Mouse (Mus musculus) embryonic facial prominence, embryonic 11.5 days (tissue): ENCODE results near the gene Slc44a5. TPM values are rescaled to one million over a fixed set of nuclear protein-coding genes. Genes with fewer than 3 reads are reported as not detected.

Experiments used
- ATAC-seq: fragments of 200-750 bp; cut with Nextera tagmentation; replicated peaks from 2 replicates; pipeline ENCODE4 v1.8.0; 2017; ENCODE audit warnings: low read depth; ENCODE audit not compliant: insufficient number of reproducible peaks, low FRiP score, low TSS enrichment
- DNase-seq: peaks from one replicate; pipeline ENCODE4 v3.0.0-alpha.2; 2015; ENCODE audit warnings: low spot score
- H3K27ac ChIP-seq: fragments of 300-500 bp; sonication (generic); replicated peaks from 2 replicates; pipeline ENCODE4 v1.5.1; 2014; ENCODE audit warnings: mild to moderate bottlenecking, low read depth, low read length, control low read depth
- H3K27me3 ChIP-seq: fragments of 300-500 bp; sonication (generic); 2 replicates; pipeline ENCODE4 v1.6.1; 2014; ENCODE audit warnings: mild to moderate bottlenecking, low read length, moderate library complexity, mixed read lengths; ENCODE audit not compliant: control insufficient read depth, insufficient read depth
- H3K36me3 ChIP-seq: fragments of 300-500 bp; sonication (generic); replicated peaks from 2 replicates; pipeline ENCODE4 v1.6.1; 2014; ENCODE audit warnings: low read depth, mild to moderate bottlenecking, low read length, moderate library complexity, mixed read lengths; ENCODE audit not compliant: control insufficient read depth, insufficient read depth
- H3K4me1 ChIP-seq: fragments of 300-500 bp; sonication (generic); 2 replicates; pipeline ENCODE4 v1.6.1; 2014; ENCODE audit warnings: low read length, mixed read lengths; ENCODE audit not compliant: control insufficient read depth, insufficient read depth
- H3K4me2 ChIP-seq: fragments of 300-500 bp; sonication (generic); 2 replicates; pipeline ENCODE4 v1.6.1; 2014; ENCODE audit warnings: low read depth, mild to moderate bottlenecking, control low read depth, low read length, moderate library complexity
- H3K4me3 ChIP-seq: fragments of 300-500 bp; sonication (generic); 2 replicates; pipeline ENCODE4 v1.5.1; 2014; ENCODE audit warnings: low read depth, low read length, control low read depth
- H3K9ac ChIP-seq: fragments of 300-500 bp; sonication (generic); replicated peaks from 2 replicates; pipeline ENCODE4 v1.6.1; 2014; ENCODE audit warnings: mild to moderate bottlenecking, control low read depth, low read length
- H3K9me3 ChIP-seq: fragments of 300-500 bp; sonication (generic); replicated peaks from 2 replicates; pipeline ENCODE4 v1.6.1; 2016; ENCODE audit warnings: mild to moderate bottlenecking, low read length, inconsistent platforms, mixed read lengths; ENCODE audit not compliant: control insufficient read depth
- WGBS: fragments of 180-500 bp; shearing (Covaris S2); extraction: QIAGEN DNeasy Blood & Tissue Kit; methylation state at CpG from one replicate; pipeline ENCODE4 v1.1.7; 2014; 5-methylcytosine and 5-hydroxymethylcytosine counted together
- polyA plus RNA-seq: library from polyadenylated mRNA; unstranded; fragments of >200 nt; fragmentation: Nextera tagmentation; extraction: Ambion mirVana; gene quantifications from 2 replicates; pipeline ENCODE4 v1.2.1, GENCODE M21; 2014

Slc44a5 gene
- polyA plus RNA-seq, 1 experiment from 2014 or later: 1.3 TPM

- H3K36me3 ChIP-seq: no peaks in the 10 kb centered on the region
- WGBS: 76% methylated on average over 5 of the region's 5 CpGs
- H3K27me3 ChIP-seq: no peaks in the 10 kb centered on the region
- no peak overlapping the region for H3K4me3 ChIP-seq
- H3K9me3 ChIP-seq: no peaks in the 10 kb centered on the region
- ATAC-seq (no peak), DNase-seq (no peak)
- H3K4me1 ChIP-seq: no peaks in the 10 kb centered on the region
- H3K27ac ChIP-seq: no peak overlapping the region
- no peak overlapping the region for H3K4me2 ChIP-seq
- H3K9ac ChIP-seq: no peak overlapping the region
Observed at GRCm38 (mm10) chr3:154292126-154292525, 318.9 kb downstream of the Slc44a5 start.

- Histone ChIP-seq H3K27ac (no peak overlapping the region), H3K9me3 (no peaks in the 10 kb centered on the region), H3K4me1 (no peaks in the 10 kb centered on the region), H3K27me3 (no peaks in the 10 kb centered on the region), H3K36me3 (no peaks in the 10 kb centered on the region), H3K4me3 (no peak overlapping the region), H3K9ac (no peak overlapping the region), H3K4me2 (no peak overlapping the region)
- no peak for DNase-seq
- WGBS: 78% methylated on average over 9 of the region's 9 CpGs
- no peak for ATAC-seq
Observed at GRCm38 (mm10) chr3:154293839-154294490, 320.7 kb downstream of the Slc44a5 start.

DNA sequence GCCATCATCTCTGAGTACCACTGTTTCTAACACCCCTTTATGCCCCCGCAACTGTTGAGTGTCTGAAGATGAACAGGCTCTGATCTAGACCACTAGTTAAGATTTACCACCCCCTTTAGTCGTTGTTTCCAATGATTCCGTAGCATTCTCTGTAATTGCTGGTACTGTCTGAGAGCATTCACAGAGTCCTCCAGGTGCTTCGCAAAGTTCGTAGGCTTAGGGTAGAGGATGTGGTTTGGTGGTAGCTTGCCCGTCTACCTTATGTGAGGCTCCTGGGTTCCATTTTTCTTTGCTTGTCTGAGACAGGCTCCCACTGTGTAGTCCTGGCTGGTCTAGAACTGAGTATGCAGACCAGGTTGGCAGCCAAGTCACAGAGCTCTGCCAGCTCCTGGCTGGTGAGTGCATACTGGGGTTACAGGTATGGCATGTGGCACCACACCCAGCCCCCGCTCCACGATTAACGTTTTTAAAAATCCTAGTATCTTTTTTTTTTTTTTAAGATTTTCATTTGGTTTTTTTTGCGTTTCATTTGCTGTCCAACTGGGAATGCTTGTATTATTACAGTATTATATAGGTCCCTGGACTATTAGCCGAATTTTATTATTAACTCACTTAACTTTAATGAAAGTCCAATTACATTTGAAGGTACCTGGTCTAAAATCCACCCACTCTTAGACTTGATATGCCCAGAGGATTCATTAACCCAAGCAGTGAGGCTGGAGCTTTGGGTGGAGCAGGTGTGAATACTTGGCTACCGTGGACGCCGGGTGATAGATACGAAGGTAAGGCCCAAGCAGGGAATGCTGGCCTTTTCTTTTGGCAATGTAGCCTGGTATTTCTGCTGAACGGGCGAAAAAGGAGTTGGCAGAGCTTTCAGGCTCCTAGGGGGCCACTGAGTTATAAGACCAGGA is 321.9 kb downstream of the Slc44a5 start:
- Histone ChIP-seq H3K9me3 (no peaks in the 10 kb centered on the region), H3K36me3 (no peaks in the 10 kb centered on the region), H3K4me2 (no peak overlapping the region), H3K4me3 (no peak overlapping the region), H3K4me1 (no peaks in the 10 kb centered on the region), H3K9ac (no peak overlapping the region), H3K27ac (no peak overlapping the region), H3K27me3 (no peaks in the 10 kb centered on the region)
- 91% methylated on average over 17 of the region's 17 CpGs for WGBS
- DNase-seq: no peak
- ATAC-seq: no peak

DNA sequence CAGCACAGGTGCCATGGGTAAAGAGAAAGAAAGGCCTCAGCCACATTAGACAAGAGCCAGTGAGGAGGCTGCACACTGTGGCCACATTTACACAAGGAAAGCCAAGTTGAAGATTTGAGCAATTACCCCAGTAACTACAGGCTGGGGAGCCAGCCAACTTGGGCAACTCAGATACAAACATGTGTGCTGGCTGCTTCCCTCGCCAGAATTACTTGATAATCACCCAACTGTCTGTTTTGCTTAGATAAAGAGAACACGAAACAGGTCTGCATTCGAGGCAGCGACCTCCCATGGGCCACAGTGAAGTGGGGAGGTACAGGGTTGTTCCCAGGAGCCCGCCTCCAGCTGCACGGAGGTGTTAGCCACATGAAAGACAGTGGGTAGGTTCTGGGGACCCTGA is 324.3 kb downstream of the Slc44a5 start:
- H3K4me1 ChIP-seq: no peaks in the 10 kb centered on the region
- WGBS: 67% methylated on average over 6 of the region's 6 CpGs
- H3K27me3 ChIP-seq: no peaks in the 10 kb centered on the region
- H3K4me2 ChIP-seq: no peak overlapping the region
- no peak overlapping the region for H3K27ac ChIP-seq
- H3K9me3 ChIP-seq: no peaks in the 10 kb centered on the region
- no peaks in the 10 kb centered on the region for H3K36me3 ChIP-seq
- no peak for DNase-seq
- no peak overlapping the region for H3K9ac ChIP-seq
- no peak overlapping the region for H3K4me3 ChIP-seq
- ATAC-seq: no peak

DNA sequence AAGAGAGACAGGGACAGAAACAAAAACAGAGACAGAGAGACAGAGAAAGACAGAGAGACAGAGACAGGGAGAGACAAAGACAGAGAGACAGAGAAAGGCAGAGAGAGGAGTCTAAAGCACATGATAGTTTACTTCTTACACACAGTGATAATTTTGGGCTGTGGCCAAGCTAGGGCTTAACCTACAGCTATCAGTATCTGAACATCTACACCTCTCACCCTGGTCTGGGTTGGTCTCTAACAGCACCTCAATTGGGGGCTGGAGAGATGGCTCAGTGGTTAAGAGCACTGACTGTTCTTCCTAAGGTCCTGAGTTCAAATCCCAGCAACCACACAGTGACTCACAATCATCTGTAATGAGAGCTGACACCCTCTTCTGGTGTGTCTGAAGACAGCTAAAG is 325.3 kb downstream of the Slc44a5 start:
- Histone ChIP-seq H3K4me2 (no peak overlapping the region), H3K27me3 (no peaks in the 10 kb centered on the region), H3K9ac (no peak overlapping the region), H3K27ac (no peak overlapping the region), H3K4me1 (no peaks in the 10 kb centered on the region), H3K9me3 (no peaks in the 10 kb centered on the region), H3K4me3 (no peak overlapping the region), H3K36me3 (no peaks in the 10 kb centered on the region)
- no peak for ATAC-seq
- DNase-seq: no peak

- Histone ChIP-seq H3K36me3 (no peaks in the 10 kb centered on the region), H3K4me3 (no peak overlapping the region), H3K9me3 (no peaks in the 10 kb centered on the region), H3K27me3 (no peaks in the 10 kb centered on the region), H3K4me1 (no peaks in the 10 kb centered on the region), H3K27ac (no peak overlapping the region), H3K9ac (no peak overlapping the region), H3K4me2 (no peak overlapping the region)
- WGBS: 96% methylated on average over 9 of the region's 9 CpGs
- ATAC-seq (no peak), DNase-seq (no peak)
Observed at GRCm38 (mm10) chr3:154300006-154300405, 326.8 kb downstream of the Slc44a5 start.

DNA sequence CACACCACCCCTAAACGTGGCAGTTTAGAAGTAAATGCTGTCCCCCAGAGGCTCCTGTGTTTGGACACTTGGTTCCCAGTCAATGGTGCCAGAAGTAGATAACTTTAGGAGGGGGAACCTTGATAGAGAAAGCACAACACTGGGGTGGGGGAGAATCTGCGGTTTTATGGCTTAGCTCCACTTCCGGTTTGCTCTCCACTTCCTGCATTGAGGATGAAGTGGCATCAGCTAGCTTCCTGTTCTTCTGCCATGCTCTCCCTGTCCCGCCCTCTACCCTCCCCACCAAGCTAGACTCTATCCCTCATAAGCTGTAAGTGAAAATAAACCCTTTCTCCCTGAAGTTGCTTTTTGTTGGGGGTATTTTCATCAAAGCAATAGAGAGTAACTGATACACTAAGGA is 327.9 kb downstream of the Slc44a5 start:
- no peak overlapping the region for H3K27ac ChIP-seq
- H3K4me3 ChIP-seq: no peak overlapping the region
- no peak overlapping the region for H3K4me2 ChIP-seq
- 89% methylated on average over 4 of the region's 4 CpGs for WGBS
- ATAC-seq (no peak), DNase-seq (no peak)
- H3K36me3 ChIP-seq: no peaks in the 10 kb centered on the region
- no peak overlapping the region for H3K9ac ChIP-seq
- no peaks in the 10 kb centered on the region for H3K27me3 ChIP-seq
- no peaks in the 10 kb centered on the region for H3K9me3 ChIP-seq
- no peaks in the 10 kb centered on the region for H3K4me1 ChIP-seq
